Mouse (Mus musculus): ENCODE measurements around the gene Rtn4r. TPM values are rescaled to one million over a fixed set of nuclear protein-coding genes. Genes with fewer than 3 reads are reported as not detected.

Gene Rtn4r
- 1.1 and 1.7 TPM in 2 replicates for polyA plus RNA-seq (2014; fragmentation: Nextera tagmentation; extraction: Ambion mirVana)

- Histone ChIP-seq H3K4me1 (ENCODE audit: control insufficient read depth, insufficient read depth, low read length) (no peaks in the 10 kb centered on the region), H3K4me2 (ENCODE audit: low read depth, low read length) (peak within 1 kb of the TSS; percentile 83), H3K9ac (replicated peaks; ENCODE audit: low read length) (peak within 1 kb of the TSS; percentile 66), H3K27me3 (ENCODE audit: control insufficient read depth, insufficient read depth, low read length) (peaks cover 33% of the 10 kb centered on the region), H3K4me3 (ENCODE audit: low read depth, low read length) (peak within 1 kb of the TSS; percentile 46), H3K36me3 (replicated peaks; ENCODE audit: control insufficient read depth, insufficient read depth, low read depth, low read length) (no peaks in the 10 kb centered on the region), H3K27ac (replicated peaks; ENCODE audit: low read depth, low read length) (no peak within 1 kb of the TSS), H3K9me3 (replicated peaks; ENCODE audit: control insufficient read depth, low read length) (no peaks in the 10 kb centered on the region)
- WGBS = under 1% methylated on average over 37 of the region's 96 CpGs
- ATAC-seq (replicated peaks; ENCODE audit: insufficient number of reproducible peaks, low FRiP score, low TSS enrichment, low read depth) (peak; percentile 61), DNase-seq (ENCODE audit: low spot score) (peak; percentile 75)
Measured at GRCm38 (mm10) chr16:18127241-18127861, at the start of gene Rtn4r. Gene Rtn4r, plus strand, starts transcription at chr16:18127642.

- Histone ChIP-seq H3K4me1 (ENCODE audit: control insufficient read depth, insufficient read depth, low read length) (no peaks in the 10 kb centered on the region), H3K9me3 (replicated peaks; ENCODE audit: control insufficient read depth, low read length) (no peaks in the 10 kb centered on the region), H3K27ac (replicated peaks; ENCODE audit: low read depth, low read length) (no peak overlapping the region), H3K9ac (replicated peaks; ENCODE audit: low read length) (no peak overlapping the region), H3K27me3 (ENCODE audit: control insufficient read depth, insufficient read depth, low read length) (no peaks in the 10 kb centered on the region), H3K36me3 (replicated peaks; ENCODE audit: control insufficient read depth, insufficient read depth, low read depth, low read length) (no peaks in the 10 kb centered on the region), H3K4me2 (ENCODE audit: low read depth, low read length) (no peak overlapping the region), H3K4me3 (ENCODE audit: low read depth, low read length) (no peak overlapping the region)
- 89% methylated on average over 5 of the region's 5 CpGs for WGBS
- no peak for ATAC-seq (replicated peaks; ENCODE audit: insufficient number of reproducible peaks, low FRiP score, low TSS enrichment, low read depth)
- no peak for DNase-seq (ENCODE audit: low spot score)
Measured at GRCm38 (mm10) chr16:18078314-18079015, 49.0 kb upstream of the Rtn4r start.

- no peaks in the 10 kb centered on the region for H3K27me3 ChIP-seq (ENCODE audit: control insufficient read depth, insufficient read depth, low read length)
- H3K4me3 ChIP-seq (ENCODE audit: low read depth, low read length) = no peak overlapping the region
- H3K9ac ChIP-seq (replicated peaks; ENCODE audit: low read length) = no peak overlapping the region
- 94% methylated on average over 2 of the region's 2 CpGs for WGBS
- ATAC-seq (replicated peaks; ENCODE audit: insufficient number of reproducible peaks, low FRiP score, low TSS enrichment, low read depth) = no peak
- no peaks in the 10 kb centered on the region for H3K9me3 ChIP-seq (replicated peaks; ENCODE audit: control insufficient read depth, low read length)
- H3K36me3 ChIP-seq (replicated peaks; ENCODE audit: control insufficient read depth, insufficient read depth, low read depth, low read length) = no peaks in the 10 kb centered on the region
- DNase-seq (ENCODE audit: low spot score) = no peak
- H3K4me1 ChIP-seq (ENCODE audit: control insufficient read depth, insufficient read depth, low read length) = no peaks in the 10 kb centered on the region
- H3K27ac ChIP-seq (replicated peaks; ENCODE audit: low read depth, low read length) = no peak overlapping the region
- H3K4me2 ChIP-seq (ENCODE audit: low read depth, low read length) = no peak overlapping the region
Measured at GRCm38 (mm10) chr16:18079300-18079699, 48.1 kb upstream of the Rtn4r start.

- H3K27me3 ChIP-seq (ENCODE audit: control insufficient read depth, insufficient read depth, low read length) = no peaks in the 10 kb centered on the region
- H3K4me1 ChIP-seq (ENCODE audit: control insufficient read depth, insufficient read depth, low read length) = no peaks in the 10 kb centered on the region
- WGBS = 84% methylated on average over 7 of the region's 7 CpGs
- H3K4me2 ChIP-seq (ENCODE audit: low read depth, low read length) = no peak overlapping the region
- no peak for ATAC-seq (replicated peaks; ENCODE audit: insufficient number of reproducible peaks, low FRiP score, low TSS enrichment, low read depth)
- no peak for DNase-seq (ENCODE audit: low spot score)
- no peaks in the 10 kb centered on the region for H3K36me3 ChIP-seq (replicated peaks; ENCODE audit: control insufficient read depth, insufficient read depth, low read depth, low read length)
- no peak overlapping the region for H3K9ac ChIP-seq (replicated peaks; ENCODE audit: low read length)
- H3K4me3 ChIP-seq (ENCODE audit: low read depth, low read length) = no peak overlapping the region
- no peaks in the 10 kb centered on the region for H3K9me3 ChIP-seq (replicated peaks; ENCODE audit: control insufficient read depth, low read length)
- no peak overlapping the region for H3K27ac ChIP-seq (replicated peaks; ENCODE audit: low read depth, low read length)
Measured at GRCm38 (mm10) chr16:18080171-18080570, 47.3 kb upstream of the Rtn4r start.

GRCm38 (mm10) chr16:18081149-18081827 is 46.2 kb upstream of the Rtn4r start:
- Histone ChIP-seq H3K4me1 (ENCODE audit: control insufficient read depth, insufficient read depth, low read length) (no peaks in the 10 kb centered on the region), H3K9ac (replicated peaks; ENCODE audit: low read length) (no peak overlapping the region), H3K36me3 (replicated peaks; ENCODE audit: control insufficient read depth, insufficient read depth, low read depth, low read length) (no peaks in the 10 kb centered on the region), H3K4me2 (ENCODE audit: low read depth, low read length) (no peak overlapping the region), H3K27me3 (ENCODE audit: control insufficient read depth, insufficient read depth, low read length) (no peaks in the 10 kb centered on the region), H3K4me3 (ENCODE audit: low read depth, low read length) (no peak overlapping the region), H3K27ac (replicated peaks; ENCODE audit: low read depth, low read length) (no peak overlapping the region), H3K9me3 (replicated peaks; ENCODE audit: control insufficient read depth, low read length) (no peaks in the 10 kb centered on the region)
- 80% methylated on average over 10 of the region's 10 CpGs for WGBS
- DNase-seq (ENCODE audit: low spot score) (no peak), ATAC-seq (replicated peaks; ENCODE audit: insufficient number of reproducible peaks, low FRiP score, low TSS enrichment, low read depth) (no peak)

GRCm38 (mm10) chr16:18082291-18082690 is 45.2 kb upstream of the Rtn4r start:
- no peaks in the 10 kb centered on the region for H3K36me3 ChIP-seq (replicated peaks; ENCODE audit: control insufficient read depth, insufficient read depth, low read depth, low read length)
- no peak overlapping the region for H3K27ac ChIP-seq (replicated peaks; ENCODE audit: low read depth, low read length)
- H3K9me3 ChIP-seq (replicated peaks; ENCODE audit: control insufficient read depth, low read length) = no peaks in the 10 kb centered on the region
- H3K4me2 ChIP-seq (ENCODE audit: low read depth, low read length) = no peak overlapping the region
- 88% methylated on average over 1 of the region's 1 CpGs for WGBS
- no peaks in the 10 kb centered on the region for H3K4me1 ChIP-seq (ENCODE audit: control insufficient read depth, insufficient read depth, low read length)
- no peak overlapping the region for H3K9ac ChIP-seq (replicated peaks; ENCODE audit: low read length)
- ATAC-seq (replicated peaks; ENCODE audit: insufficient number of reproducible peaks, low FRiP score, low TSS enrichment, low read depth) (no peak), DNase-seq (ENCODE audit: low spot score) (no peak)
- no peaks in the 10 kb centered on the region for H3K27me3 ChIP-seq (ENCODE audit: control insufficient read depth, insufficient read depth, low read length)
- H3K4me3 ChIP-seq (ENCODE audit: low read depth, low read length) = no peak overlapping the region

- no peak overlapping the region for H3K9ac ChIP-seq (replicated peaks; ENCODE audit: low read length)
- no peaks in the 10 kb centered on the region; the same call in 1 of the 2 replicates for H3K4me1 ChIP-seq (ENCODE audit: control insufficient read depth, insufficient read depth, low read length)
- H3K4me3 ChIP-seq (ENCODE audit: low read depth, low read length) = no peak overlapping the region
- no peaks in the 10 kb centered on the region for H3K27me3 ChIP-seq (ENCODE audit: control insufficient read depth, insufficient read depth, low read length)
- H3K27ac ChIP-seq (replicated peaks; ENCODE audit: low read depth, low read length) = no peak overlapping the region
- H3K9me3 ChIP-seq (replicated peaks; ENCODE audit: control insufficient read depth, low read length) = no peaks in the 10 kb centered on the region
- no peaks in the 10 kb centered on the region for H3K36me3 ChIP-seq (replicated peaks; ENCODE audit: control insufficient read depth, insufficient read depth, low read depth, low read length)
- no peak overlapping the region for H3K4me2 ChIP-seq (ENCODE audit: low read depth, low read length)
- 83% methylated on average over 18 of the region's 18 CpGs for WGBS
- ATAC-seq (replicated peaks; ENCODE audit: insufficient number of reproducible peaks, low FRiP score, low TSS enrichment, low read depth) = no peak
- no peak for DNase-seq (ENCODE audit: low spot score)
Measured at GRCm38 (mm10) chr16:18083231-18083951, 44.1 kb upstream of the Rtn4r start.

Data from embryonic facial prominence, embryonic 11.5 days (tissue).